Mouse (Mus musculus) inflammation-experienced regulatory T-cells, adult 16 weeks (primary cell): ENCODE results near the gene Jag1. TPM values are rescaled to one million over a fixed set of nuclear protein-coding genes. Genes with fewer than 3 reads are reported as not detected.

ENCODE experiments used
- polyA plus RNA-seq: library from polyadenylated mRNA; unstranded; fragments of 100-300 nt; shearing (Covaris generic); gene quantifications from one replicate; pipeline ENCODE4 v1.2.1, GENCODE M21; 2017

Jag1 gene
- polyA plus RNA-seq: 0.10 TPM

DNA sequence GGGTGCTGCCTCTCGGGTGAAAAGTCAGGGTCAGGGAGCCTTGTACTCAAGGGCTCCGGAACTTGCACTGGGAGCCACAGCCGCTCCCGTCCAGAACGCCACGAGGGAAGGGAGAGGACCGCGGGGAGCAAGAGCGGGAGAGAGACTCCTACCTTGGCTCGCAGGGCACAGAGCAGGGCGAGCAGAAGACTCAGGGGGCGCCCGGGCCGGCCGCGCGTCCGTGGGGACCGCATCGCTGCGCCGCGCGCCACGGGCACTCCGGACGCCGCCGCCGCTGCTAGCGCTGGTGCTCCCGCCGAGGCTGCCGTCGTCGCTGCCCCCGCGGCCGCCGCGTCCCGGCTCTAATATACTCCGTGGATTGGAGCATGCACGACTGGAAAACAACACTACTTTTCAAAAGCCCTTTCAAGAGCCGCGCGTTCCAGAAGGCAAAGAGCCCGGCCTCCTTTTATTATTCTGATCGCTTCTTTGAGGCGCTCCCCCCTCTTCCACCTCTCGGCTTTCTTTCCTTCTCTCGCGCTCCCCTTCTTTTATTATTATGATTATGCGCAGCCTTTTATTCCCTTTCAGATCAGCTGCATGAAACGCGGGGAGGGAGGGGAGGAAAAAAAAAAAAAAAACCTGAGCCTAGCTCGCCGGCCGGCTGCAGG is at the start of gene Jag1:
Gene Jag1, minus strand, starts transcription at position 620 of the 650 bp plus-strand sequence.

Other genes starting within 250 kb of the Jag1 start
- gene AL731706.2, start 231.0 kb downstream of the Jag1 start, polyA plus RNA-seq: 14.5 TPM
- gene Slx4ip, start 225.4 kb downstream of the Jag1 start, polyA plus RNA-seq: 5.9 TPM
- 4.4 TPM for gene AL731706.1, start 225.3 kb downstream of the Jag1 start, polyA plus RNA-seq
- gene Mkks, start 225.3 kb downstream of the Jag1 start, polyA plus RNA-seq: 26.9 TPM